Mouse (Mus musculus): ENCODE measurements at regions not wholly inside any gene's neighbourhood (a gene's known extent, or its start where the extent isn't known, plus 50 kb on each side); places are given as distances from the start of the nearest gene placed in this dataset.
"Not testable (repeated sequence)": the region's sequence is repeated elsewhere in the genome, so short reads cannot be mapped to it uniquely, and the experiment has no call there.

- H3K27ac ChIP-seq (ENCODE audit: control insufficient read depth, insufficient read depth, low read depth, low read length): no peak overlapping the region
- no peaks in the 10 kb centered on the region for H3K36me3 ChIP-seq (ENCODE audit: control insufficient read depth, insufficient read depth, low read length)
- no peak overlapping the region for H3K4me3 ChIP-seq (ENCODE audit: control insufficient read depth, low read depth, low read length)
- no peaks in the 10 kb centered on the region for H3K27me3 ChIP-seq (ENCODE audit: control insufficient read depth, insufficient read depth, low read length)
- H3K4me1 ChIP-seq (ENCODE audit: control insufficient read depth, insufficient read depth, low read length): no peaks in the 10 kb centered on the region
- TF ChIP-seq CTCF (IDR thresholded peaks at IDR 0.05; ENCODE audit: control insufficient read depth, insufficient read depth, insufficient replicate concordance, low read depth, low read length): no peak
- TF ChIP-seq POLR2A (IDR thresholded peaks at IDR 0.05; ENCODE audit: control insufficient read depth, low read depth, low read length): no peak
Observed at GRCm38 (mm10) chr9:43857988-43858387, 114.2 kb downstream of the Nectin1 start.

- H3K36me3 ChIP-seq (ENCODE audit: control insufficient read depth, insufficient read depth, low read length): no peaks in the 10 kb centered on the region
- no peak overlapping the region for H3K4me3 ChIP-seq (ENCODE audit: control insufficient read depth, low read depth, low read length)
- TF ChIP-seq POLR2A (IDR thresholded peaks at IDR 0.05; ENCODE audit: control insufficient read depth, low read depth, low read length): no peak
- no peak for TF ChIP-seq CTCF (IDR thresholded peaks at IDR 0.05; ENCODE audit: control insufficient read depth, insufficient read depth, insufficient replicate concordance, low read depth, low read length)
- no peaks in the 10 kb centered on the region for H3K4me1 ChIP-seq (ENCODE audit: control insufficient read depth, insufficient read depth, low read length)
- H3K27me3 ChIP-seq (ENCODE audit: control insufficient read depth, insufficient read depth, low read length): no peaks in the 10 kb centered on the region
- H3K27ac ChIP-seq (ENCODE audit: control insufficient read depth, insufficient read depth, low read depth, low read length): no peak overlapping the region
Observed at GRCm38 (mm10) chr9:43858761-43859160, 115.0 kb downstream of the Nectin1 start.

GRCm38 (mm10) chr9:43860264-43860663, 116.5 kb downstream of the Nectin1 start:
- no peak overlapping the region for H3K27ac ChIP-seq (ENCODE audit: control insufficient read depth, insufficient read depth, low read depth, low read length)
- no peaks in the 10 kb centered on the region for H3K36me3 ChIP-seq (ENCODE audit: control insufficient read depth, insufficient read depth, low read length)
- H3K27me3 ChIP-seq (ENCODE audit: control insufficient read depth, insufficient read depth, low read length): no peaks in the 10 kb centered on the region
- no peak overlapping the region for H3K4me3 ChIP-seq (ENCODE audit: control insufficient read depth, low read depth, low read length)
- H3K4me1 ChIP-seq (ENCODE audit: control insufficient read depth, insufficient read depth, low read length): peaks cover 6% of the 10 kb centered on the region
- no peak for TF ChIP-seq CTCF (IDR thresholded peaks at IDR 0.05; ENCODE audit: control insufficient read depth, insufficient read depth, insufficient replicate concordance, low read depth, low read length)
- TF ChIP-seq POLR2A (IDR thresholded peaks at IDR 0.05; ENCODE audit: control insufficient read depth, low read depth, low read length): no peak

DNA sequence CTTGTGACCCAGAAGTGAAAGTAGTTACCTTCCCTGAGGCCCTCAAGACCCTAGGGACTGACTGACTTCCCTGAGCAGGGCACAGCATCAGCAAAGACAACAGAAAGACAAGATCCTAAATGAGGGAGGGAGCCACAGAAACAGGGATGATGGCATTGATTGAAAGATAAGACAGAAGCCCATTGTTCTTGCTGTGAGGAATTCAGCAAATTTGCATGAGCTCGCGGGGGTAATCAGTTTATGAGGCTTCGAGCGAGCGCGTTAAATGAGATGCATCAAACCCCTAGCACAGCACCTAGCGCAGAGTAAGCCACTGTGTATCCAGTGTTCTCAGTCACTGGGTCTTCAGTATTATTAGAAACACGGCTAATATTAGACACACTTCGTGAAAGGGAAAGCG, 117.6 kb downstream of the Nectin1 start:
- H3K4me1 ChIP-seq (ENCODE audit: control insufficient read depth, insufficient read depth, low read length): peaks cover 6% of the 10 kb centered on the region
- no peaks in the 10 kb centered on the region for H3K36me3 ChIP-seq (ENCODE audit: control insufficient read depth, insufficient read depth, low read length)
- TF ChIP-seq CTCF (IDR thresholded peaks at IDR 0.05; ENCODE audit: control insufficient read depth, insufficient read depth, insufficient replicate concordance, low read depth, low read length) (no peak), POLR2A (IDR thresholded peaks at IDR 0.05; ENCODE audit: control insufficient read depth, low read depth, low read length) (no peak)
- no peak overlapping the region for H3K27ac ChIP-seq (ENCODE audit: control insufficient read depth, insufficient read depth, low read depth, low read length)
- H3K4me3 ChIP-seq (ENCODE audit: control insufficient read depth, low read depth, low read length): no peak overlapping the region
- no peaks in the 10 kb centered on the region for H3K27me3 ChIP-seq (ENCODE audit: control insufficient read depth, insufficient read depth, low read length)

DNA sequence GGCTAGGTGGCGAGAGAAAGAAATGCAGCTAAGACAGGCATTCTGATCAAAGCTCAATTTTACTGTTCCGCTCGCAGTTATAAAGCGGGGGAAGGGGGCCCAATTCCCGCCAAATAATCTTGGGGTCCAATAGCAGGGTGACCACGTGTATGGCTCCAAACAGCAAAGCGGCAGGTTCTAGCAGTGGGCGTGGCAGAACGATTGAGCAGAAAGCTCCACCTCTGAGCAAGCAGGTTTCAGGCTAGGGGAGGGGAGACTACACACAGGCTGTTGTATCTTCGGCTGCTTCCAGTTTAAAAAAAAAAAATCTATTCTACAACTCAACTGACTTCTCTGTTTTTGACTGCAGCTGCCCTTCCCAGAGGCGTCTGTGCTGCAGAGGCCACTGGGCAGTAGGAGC, 118.2 kb downstream of the Nectin1 start:
- not testable (repeated sequence) for H3K4me1 ChIP-seq (ENCODE audit: control insufficient read depth, insufficient read depth, low read length); H3K27me3 ChIP-seq (ENCODE audit: control insufficient read depth, insufficient read depth, low read length); H3K36me3 ChIP-seq (ENCODE audit: control insufficient read depth, insufficient read depth, low read length); H3K27ac ChIP-seq (ENCODE audit: control insufficient read depth, insufficient read depth, low read depth, low read length); H3K4me3 ChIP-seq (ENCODE audit: control insufficient read depth, low read depth, low read length)

DNA sequence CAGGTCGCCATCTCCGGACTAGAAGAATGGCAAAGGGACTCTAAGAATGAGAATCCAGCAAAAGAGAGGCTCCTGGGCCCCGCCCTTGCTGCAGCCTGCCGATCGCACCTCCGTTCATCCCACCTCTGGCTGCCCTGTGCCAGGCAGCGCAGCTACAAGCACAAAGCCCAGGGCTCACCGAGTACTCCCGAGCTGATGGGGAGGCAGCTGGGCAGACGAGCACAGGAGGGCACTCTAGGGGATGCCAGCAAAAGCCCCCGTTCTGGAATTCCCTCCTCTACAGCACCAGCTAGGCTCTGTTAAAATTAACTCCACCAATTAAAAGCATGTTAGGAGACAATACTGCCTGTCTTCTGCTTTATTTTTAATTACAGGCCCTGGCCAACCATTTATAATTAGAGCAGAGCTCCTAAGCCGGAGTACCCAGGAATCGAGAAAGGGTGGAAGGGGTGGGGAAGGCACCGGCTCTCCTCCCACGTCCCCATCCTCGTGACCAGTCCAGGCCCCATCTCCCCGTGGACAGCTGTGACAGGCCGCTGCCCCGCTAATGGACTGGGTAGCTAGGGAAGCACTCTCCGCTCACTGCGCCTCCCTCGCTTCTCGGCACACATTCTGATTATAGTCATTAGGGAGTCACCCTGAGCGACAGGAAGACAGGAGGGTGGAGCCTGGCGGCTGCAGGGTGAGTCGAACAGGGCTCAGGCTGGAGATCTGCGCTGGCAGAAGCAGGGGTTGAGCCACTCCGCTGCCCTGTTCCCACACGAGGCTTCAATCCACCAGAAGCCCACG, 120.0 kb downstream of the Nectin1 start:
- H3K27me3 ChIP-seq (ENCODE audit: control insufficient read depth, insufficient read depth, low read length): no peaks in the 10 kb centered on the region
- no peak overlapping the region for H3K27ac ChIP-seq (ENCODE audit: control insufficient read depth, insufficient read depth, low read depth, low read length)

GRCm38 (mm10) chr9:43866802-43867201, 123.0 kb downstream of the Nectin1 start:
- TF ChIP-seq CTCF (IDR thresholded peaks at IDR 0.05; ENCODE audit: control insufficient read depth, insufficient read depth, insufficient replicate concordance, low read depth, low read length) (no peak), POLR2A (IDR thresholded peaks at IDR 0.05; ENCODE audit: control insufficient read depth, low read depth, low read length) (no peak)
- H3K4me3 ChIP-seq (ENCODE audit: control insufficient read depth, low read depth, low read length): no peak overlapping the region
- H3K4me1 ChIP-seq (ENCODE audit: control insufficient read depth, insufficient read depth, low read length): peaks cover 6% of the 10 kb centered on the region
- H3K36me3 ChIP-seq (ENCODE audit: control insufficient read depth, insufficient read depth, low read length): no peaks in the 10 kb centered on the region
- no peaks in the 10 kb centered on the region for H3K27me3 ChIP-seq (ENCODE audit: control insufficient read depth, insufficient read depth, low read length)
- no peak overlapping the region for H3K27ac ChIP-seq (ENCODE audit: control insufficient read depth, insufficient read depth, low read depth, low read length)

More for the DNA sequence above, 120.0 kb downstream of the Nectin1 start:
- no peaks in the 10 kb centered on the region for H3K36me3 ChIP-seq (ENCODE audit: control insufficient read depth, insufficient read depth, low read length)
- H3K4me1 ChIP-seq (ENCODE audit: control insufficient read depth, insufficient read depth, low read length): peaks cover 6% of the 10 kb centered on the region
- no peak overlapping the region for H3K4me3 ChIP-seq (ENCODE audit: control insufficient read depth, low read depth, low read length)
- no peak for TF ChIP-seq POLR2A (IDR thresholded peaks at IDR 0.05; ENCODE audit: control insufficient read depth, low read depth, low read length)
- TF ChIP-seq CTCF (IDR thresholded peaks at IDR 0.05; ENCODE audit: control insufficient read depth, insufficient read depth, insufficient replicate concordance, low read depth, low read length): no peak

DNA sequence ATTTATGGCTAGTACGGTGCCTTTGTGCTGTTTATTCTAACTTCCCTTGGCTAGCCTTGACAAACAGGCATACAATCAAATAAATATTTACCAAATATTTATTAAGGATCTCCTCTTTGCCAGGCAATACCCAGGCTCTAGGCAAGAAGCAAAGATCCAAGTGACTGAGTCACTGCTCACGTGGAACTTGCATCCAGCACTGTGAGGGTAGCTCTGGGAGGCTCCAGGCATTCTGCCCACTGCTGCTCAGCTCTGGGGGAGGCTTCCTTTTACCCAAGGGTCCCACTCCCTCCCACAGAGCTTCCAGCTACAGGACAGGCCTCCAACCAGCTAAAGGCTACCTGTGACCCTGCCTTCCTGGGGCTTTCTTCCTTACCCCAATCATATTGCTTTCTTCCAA, 130.1 kb downstream of the Nectin1 start:
- Histone ChIP-seq H3K27ac (ENCODE audit: control insufficient read depth, insufficient read depth, low read depth, low read length) (no peak overlapping the region), H3K4me3 (ENCODE audit: control insufficient read depth, low read depth, low read length) (no peak overlapping the region), H3K27me3 (ENCODE audit: control insufficient read depth, insufficient read depth, low read length) (no peaks in the 10 kb centered on the region), H3K36me3 (ENCODE audit: control insufficient read depth, insufficient read depth, low read length) (no peaks in the 10 kb centered on the region), H3K4me1 (ENCODE audit: control insufficient read depth, insufficient read depth, low read length) (no peaks in the 10 kb centered on the region)
- TF ChIP-seq CTCF (IDR thresholded peaks at IDR 0.05; ENCODE audit: control insufficient read depth, insufficient read depth, insufficient replicate concordance, low read depth, low read length) (no peak), POLR2A (IDR thresholded peaks at IDR 0.05; ENCODE audit: control insufficient read depth, low read depth, low read length) (no peak)

All from testis, adult 2 months (tissue).